In genomic region chr2:146117915-146118403, GRCm38 (mm10) we compare ENCODE assay signal across 18 mouse cellular contexts.
DNase-seq lines count a peak whose midpoint lies in the region; ATAC-seq lines count a peak whose summit lies in the region.
"Had no signal": no experiment of that assay in that cellular context is flagged by ENCODE, and none has a peak within 500 bp of the region (broad histone marks: within the 10 kb centered on the region; RNA-seq: fewer than 3 reads in every experiment).

No protein-coding gene starts in this region.

- H3K36me3 ChIP-seq in forebrain, embryonic 10.5 days (replicated peaks), result no peaks in the 10 kb centered on the region
- no peaks in the 10 kb centered on the region for H3K36me3 ChIP-seq in forebrain, embryonic 13.5 days (ENCODE audit: poor library complexity, severe bottlenecking)
- H3K36me3 ChIP-seq in kidney, embryonic 15.5 days, result no peaks in the 10 kb centered on the region
- H3K36me3 ChIP-seq in neural tube, embryonic 15.5 days, result no peaks in the 10 kb centered on the region
- H3K36me3 ChIP-seq: embryonic facial prominence, embryonic 15.5 days had no signal

- H3K27ac ChIP-seq in forebrain, embryonic 10.5 days, result peak overlapping the region; percentile 65; the same call in 1 of the 2 replicates
- no peak overlapping the region for H3K27ac ChIP-seq in forebrain, embryonic 13.5 days
- no peak overlapping the region for H3K27ac ChIP-seq in kidney, embryonic 15.5 days
- H3K27ac ChIP-seq in neural tube, embryonic 15.5 days (replicated peaks), result no peak overlapping the region
- H3K27ac ChIP-seq: embryonic facial prominence, embryonic 15.5 days; layer of hippocampus, adult 2 months; macrophage had no signal

- no peak overlapping the region for H3K4me3 ChIP-seq in forebrain, embryonic 10.5 days
- no peak overlapping the region for H3K4me3 ChIP-seq in forebrain, embryonic 13.5 days
- H3K4me3 ChIP-seq in kidney, embryonic 15.5 days (replicated peaks), result no peak overlapping the region
- H3K4me3 ChIP-seq in neural tube, embryonic 15.5 days (replicated peaks), result no peak overlapping the region
- H3K4me3 ChIP-seq: embryonic facial prominence, embryonic 15.5 days; layer of hippocampus, adult 2 months had no signal

- H3K4me1 ChIP-seq in forebrain, embryonic 10.5 days, result peaks cover 22% of the 10 kb centered on the region
- H3K4me1 ChIP-seq in forebrain, embryonic 13.5 days, result peaks cover 8% of the 10 kb centered on the region
- peaks cover 10% of the 10 kb centered on the region for H3K4me1 ChIP-seq in kidney, embryonic 15.5 days
- 0 out of 2 replicates have a peak, but pooled peaks cover 3% of the 10 kb centered on the region for H3K4me1 ChIP-seq in neural tube, embryonic 15.5 days

- no peak for DNase-seq in forebrain, embryonic 10.5 days (ENCODE audit: extremely low spot score, low spot score)
- no peak for DNase-seq in kidney, adult 9 months
- peak; percentile 49 for DNase-seq in neural tube, embryonic 10.5 days (ENCODE audit: extremely low spot score, low spot score)
- peak; percentile 54 for DNase-seq in retina, embryonic 14.5 days (ENCODE audit: low spot score)
- no peak for DNase-seq in gastrocnemius, postnatal 36 days
- DNase-seq: adrenal gland, postnatal 14 days; cerebellum, postnatal 10 days; gastrocnemius, postnatal 25 days; lung, adult 18-20 months; right cerebral cortex, postnatal 14 days had no signal

- intact Hi-C loops in gastrocnemius, postnatal 36 days (cut with DNase I), result no loop called here

- H3K27me3 ChIP-seq in forebrain, embryonic 10.5 days (ENCODE audit: poor library complexity, severe bottlenecking), result 0 out of 2 replicates have a peak, but pooled peaks cover 10% of the 10 kb centered on the region
- 0 out of 2 replicates have a peak, but pooled peaks cover 4% of the 10 kb centered on the region for H3K27me3 ChIP-seq in forebrain, embryonic 13.5 days
- H3K27me3 ChIP-seq in kidney, embryonic 15.5 days, result no peaks in the 10 kb centered on the region
- no peaks in the 10 kb centered on the region for H3K27me3 ChIP-seq in neural tube, embryonic 15.5 days (replicated peaks)
- H3K27me3 ChIP-seq: embryonic facial prominence, embryonic 15.5 days had no signal

- no peak overlapping the region for H3K9ac ChIP-seq in forebrain, embryonic 13.5 days
- no peak overlapping the region for H3K9ac ChIP-seq in kidney, embryonic 15.5 days
- H3K9ac ChIP-seq in neural tube, embryonic 15.5 days (replicated peaks), result no peak overlapping the region
- H3K9ac ChIP-seq: embryonic facial prominence, embryonic 15.5 days had no signal

- WGBS in forebrain, embryonic 10.5 days, result 39% methylated on average over 3 of the region's 3 CpGs
- 44% methylated on average over 3 of the region's 3 CpGs for WGBS in forebrain, embryonic 13.5 days
- 45% methylated on average over 3 of the region's 3 CpGs for WGBS in kidney, embryonic 15.5 days
- WGBS in neural tube, embryonic 15.5 days, result 31% methylated on average over 3 of the region's 3 CpGs

- ATAC-seq in forebrain, embryonic 13.5 days, result no peak; the same call in 1 of the 2 replicates
- ATAC-seq in kidney, embryonic 15.5 days (replicated peaks; ENCODE audit: low FRiP score), result peak; percentile 52; the same call in 1 of the 2 replicates
- ATAC-seq in neural tube, embryonic 15.5 days (ENCODE audit: low FRiP score), result no peak
- ATAC-seq: intestine, embryonic 16.5 days had no signal

- no peak overlapping the region for H3K4me2 ChIP-seq in forebrain, embryonic 13.5 days
- no peak overlapping the region for H3K4me2 ChIP-seq in kidney, embryonic 15.5 days
- H3K4me2 ChIP-seq in neural tube, embryonic 15.5 days, result no peak overlapping the region
- H3K4me2 ChIP-seq: embryonic facial prominence, embryonic 15.5 days; heart, embryonic 11.5 days had no signal

- no peaks in the 10 kb centered on the region for H3K9me3 ChIP-seq in forebrain, embryonic 10.5 days
- H3K9me3 ChIP-seq in forebrain, embryonic 13.5 days (replicated peaks), result no peaks in the 10 kb centered on the region
- no peaks in the 10 kb centered on the region for H3K9me3 ChIP-seq in kidney, embryonic 15.5 days (replicated peaks)
- H3K9me3 ChIP-seq in neural tube, embryonic 15.5 days (replicated peaks), result no peaks in the 10 kb centered on the region
- H3K9me3 ChIP-seq: embryonic facial prominence, embryonic 15.5 days had no signal

Comparison
In these comparisons a context has a peak if more than half of its experiments do, and no peak if none do; other contexts are left out.
1. DNase-seq: peak in neural tube, embryonic 10.5 days (single experiment) and retina, embryonic 14.5 days (single experiment); none in forebrain, embryonic 10.5 days (single experiment), kidney, adult 9 months (single experiment) and gastrocnemius, postnatal 36 days (0 of 2).